Mouse (Mus musculus) ES-E14 (cell line): ENCODE measurements around the gene Tmem81.

Experiments used
- HCFC1 ChIP-seq: IDR thresholded peaks from 2 replicates; pipeline ENCODE4 v1.6.1; 2012; ENCODE audit warnings: low read length, inconsistent platforms, borderline replicate concordance; ENCODE audit not compliant: insufficient read depth
- MAFK ChIP-seq: IDR thresholded peaks from 2 replicates; pipeline ENCODE4 v1.6.1; 2014; ENCODE audit warnings: mild to moderate bottlenecking, low read depth, low read length, inconsistent platforms; ENCODE audit not compliant: insufficient read depth
- ZC3H11A ChIP-seq: IDR thresholded peaks from 2 replicates; pipeline ENCODE4 v1.6.1; 2012; ENCODE audit warnings: low read depth, mild to moderate bottlenecking, inconsistent platforms, low read length, borderline replicate concordance

GRCm38 (mm10) chr1:132535541-132535940, 29.5 kb downstream of the Tmem81 start:
- TF ChIP-seq ZC3H11A = no peak
- no peak for TF ChIP-seq MAFK
- TF ChIP-seq HCFC1 = no peak
